Mouse (Mus musculus): ENCODE measurements around the gene Rgs7.

Rgs7 gene

DNA sequence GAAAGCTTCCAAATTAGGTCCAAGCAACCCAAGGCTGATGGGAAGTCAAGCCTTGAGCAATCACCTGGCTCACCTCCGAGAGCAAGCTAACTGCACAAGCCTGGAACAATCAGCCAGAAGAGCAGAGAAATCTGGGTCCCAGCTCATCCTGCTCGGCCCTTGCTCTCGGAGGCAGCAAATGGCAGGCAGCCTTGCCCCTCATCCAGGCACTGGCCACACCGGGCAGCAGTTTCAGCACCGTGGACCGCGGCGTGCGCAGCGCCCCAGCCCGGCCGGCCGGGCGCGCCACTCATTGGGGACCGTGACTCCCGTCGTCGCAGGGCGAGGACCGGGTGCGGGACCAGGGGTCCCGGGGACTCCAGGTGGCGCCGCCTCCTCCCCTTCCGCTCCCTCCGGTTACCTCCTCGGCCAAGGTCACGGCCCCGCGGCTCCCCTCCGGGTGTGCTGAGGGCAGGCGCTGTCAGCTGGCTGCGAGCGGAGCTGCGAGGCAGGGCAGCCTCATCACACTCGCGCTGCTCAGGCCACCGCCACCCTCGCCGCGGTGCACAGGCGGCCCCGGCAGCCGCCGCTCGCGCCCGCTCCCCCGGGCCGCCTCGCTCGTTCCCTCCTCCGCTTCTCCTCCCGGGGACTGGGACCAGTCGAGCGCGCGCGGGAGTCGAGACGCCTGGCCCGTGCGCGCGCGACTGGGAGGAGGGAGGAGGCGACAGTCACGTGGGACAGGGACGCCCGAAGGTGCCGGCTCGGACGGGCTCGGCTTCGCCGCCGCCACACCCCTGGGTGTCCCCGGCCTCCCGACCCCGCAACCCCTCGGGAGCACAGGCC lies at the start of gene Rgs7:
Rgs7 (minus strand) TSS at position 640 of the 822 bp plus-strand sequence.
- peak; percentile 89 for DNase-seq (ENCODE audit: low read depth, low spot score)

DNA sequence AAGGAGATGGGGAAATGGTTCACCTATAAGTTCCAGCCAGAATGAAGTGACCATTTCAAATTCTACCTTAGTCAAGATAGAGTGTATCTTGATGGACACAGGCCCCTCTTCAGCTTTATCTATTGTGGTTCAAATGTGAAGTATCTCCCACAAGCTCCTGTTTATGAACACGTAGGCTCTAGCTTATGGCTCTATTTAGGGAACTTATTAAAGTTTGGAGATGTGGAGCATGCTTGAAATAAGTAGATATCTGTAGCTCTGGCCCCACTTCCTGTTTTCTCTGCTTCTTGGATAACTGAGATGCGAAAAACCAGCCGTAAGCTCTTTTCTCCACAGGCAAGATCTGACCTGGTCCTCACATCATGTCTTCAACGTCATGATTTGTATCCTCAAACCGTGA lies 48.4 kb upstream of the Rgs7 start:
- no peak for DNase-seq (ENCODE audit: low read depth, low spot score)

GRCm38 (mm10) chr1:175537321-175537720 lies 45.0 kb upstream of the Rgs7 start:
- DNase-seq (ENCODE audit: low read depth, low spot score), result no peak

- DNase-seq (ENCODE audit: low read depth, low spot score), result no peak
Measured at GRCm38 (mm10) chr1:175529858-175530257, 37.6 kb upstream of the Rgs7 start.

- no peak for DNase-seq (ENCODE audit: low read depth, low spot score)
Measured at GRCm38 (mm10) chr1:175524626-175525294, 32.5 kb upstream of the Rgs7 start.

DNA sequence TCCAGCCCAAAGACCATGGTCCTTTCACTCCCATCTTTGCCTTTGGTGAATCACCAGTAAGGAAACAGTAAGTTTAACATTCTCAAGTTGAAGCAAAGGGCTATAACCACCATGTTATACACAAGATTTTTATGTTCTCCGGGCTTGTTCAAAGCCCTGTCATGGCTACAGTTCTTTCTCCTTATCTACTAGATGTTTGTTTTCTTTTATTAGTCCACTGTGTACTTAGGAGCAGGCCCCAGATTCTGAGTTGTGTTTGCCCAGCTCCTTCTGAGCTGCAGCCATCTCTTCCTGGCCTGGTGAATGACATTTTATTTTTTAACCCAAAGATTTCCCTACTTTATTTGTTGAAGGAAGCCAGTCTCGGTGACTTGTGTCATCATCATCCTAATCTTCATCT lies 31.3 kb upstream of the Rgs7 start:
- DNase-seq (ENCODE audit: low read depth, low spot score), result no peak

- DNase-seq (ENCODE audit: low read depth, low spot score), result no peak
Measured at GRCm38 (mm10) chr1:175514543-175514942, 22.2 kb upstream of the Rgs7 start.

DNA sequence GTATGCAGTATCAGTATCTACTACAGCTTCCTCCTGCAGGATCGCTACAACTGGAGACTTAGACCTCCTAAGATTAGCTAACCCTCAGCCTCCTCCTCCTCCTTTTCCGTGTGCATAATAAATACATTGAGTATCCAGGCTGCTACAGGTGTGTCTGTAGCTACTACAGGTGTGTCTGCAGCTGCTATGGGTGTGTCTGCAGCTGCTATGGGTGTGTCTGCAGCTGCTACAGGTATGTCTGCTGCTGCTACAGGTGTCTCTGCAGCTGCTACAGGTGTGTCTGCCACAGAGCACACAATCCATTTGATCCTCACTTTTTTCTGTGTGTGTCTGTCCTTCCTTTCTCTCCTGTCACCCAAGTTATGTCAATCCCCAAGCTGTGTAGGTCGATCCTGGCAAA lies 19.9 kb upstream of the Rgs7 start:
- DNase-seq (ENCODE audit: low read depth, low spot score), result no peak

- no peak for DNase-seq (ENCODE audit: low read depth, low spot score)
Measured at GRCm38 (mm10) chr1:175509989-175510388, 17.7 kb upstream of the Rgs7 start.

GRCm38 (mm10) chr1:175492683-175493043 lies 363 bp upstream of the Rgs7 start:
- DNase-seq (ENCODE audit: low read depth, low spot score), result peak; percentile 37

GRCm38 (mm10) chr1:175491511-175491860 lies 814 bp downstream of the Rgs7 start:
- no peak for DNase-seq (ENCODE audit: low read depth, low spot score)

GRCm38 (mm10) chr1:175485109-175485508 lies 7.2 kb downstream of the Rgs7 start:
- DNase-seq (ENCODE audit: low read depth, low spot score), result no peak

DNA sequence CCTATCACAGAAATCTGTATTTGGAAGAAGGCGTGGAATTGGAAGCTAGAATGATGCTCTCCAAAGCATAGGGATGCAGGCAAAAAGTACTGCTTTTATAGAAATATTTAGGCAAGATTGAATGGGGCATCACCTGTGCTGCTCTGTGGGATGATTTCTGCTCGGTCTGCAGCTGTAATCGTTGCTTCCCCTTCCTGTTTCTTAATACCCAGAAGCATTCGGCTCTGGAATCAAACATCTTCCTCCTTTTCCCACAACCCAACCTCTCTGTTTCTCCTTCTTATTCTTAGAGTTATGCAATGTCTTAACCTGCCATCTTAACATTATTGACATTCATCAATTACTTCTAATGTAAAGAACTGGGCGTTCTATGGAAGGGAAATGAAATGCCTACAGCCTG lies 19.2 kb downstream of the Rgs7 start:
- DNase-seq (ENCODE audit: low read depth, low spot score), result no peak

DNA sequence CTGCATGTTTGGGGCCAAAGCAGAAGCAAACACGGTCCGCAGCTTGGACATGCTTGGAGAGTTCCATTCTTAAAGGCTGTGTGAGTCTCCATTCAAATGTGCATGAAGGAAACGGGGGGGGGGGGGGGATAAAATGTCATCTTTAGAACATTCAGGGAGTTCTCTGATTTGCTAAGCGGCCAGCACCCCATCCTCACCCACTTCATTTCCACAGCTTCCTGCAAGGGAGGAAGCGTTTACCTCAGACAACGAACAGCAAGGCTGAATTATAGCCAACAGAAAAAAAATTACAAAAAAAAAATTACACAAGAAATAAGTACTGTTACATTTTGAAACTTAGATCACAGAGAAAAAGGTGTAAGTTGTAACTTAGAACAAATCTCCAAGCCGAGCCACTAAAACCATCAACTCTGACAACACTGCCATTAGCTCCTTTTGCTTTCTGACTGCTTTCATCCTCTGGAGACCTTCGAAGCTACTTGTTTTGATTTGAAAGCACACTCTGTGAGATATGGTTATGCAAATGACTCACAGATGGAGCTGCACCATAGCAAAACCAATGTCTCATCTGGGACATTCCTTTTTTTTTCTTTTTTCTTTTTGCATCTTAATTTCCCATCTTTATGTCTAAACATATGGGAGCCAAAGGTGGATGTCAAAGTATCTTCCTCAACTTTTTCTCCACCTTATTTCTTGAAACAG lies 23.1 kb downstream of the Rgs7 start:
- DNase-seq (ENCODE audit: low read depth, low spot score), result peak; percentile 50

GRCm38 (mm10) chr1:175464566-175464965 lies 27.7 kb downstream of the Rgs7 start:
- DNase-seq (ENCODE audit: low read depth, low spot score), result peak; percentile 57

- DNase-seq (ENCODE audit: low read depth, low spot score), result peak; percentile 76
Measured at GRCm38 (mm10) chr1:175462351-175462750, 29.9 kb downstream of the Rgs7 start.

- DNase-seq (ENCODE audit: low read depth, low spot score), result peak; percentile 58
Measured at GRCm38 (mm10) chr1:175454041-175454636, 38.2 kb downstream of the Rgs7 start.

DNA sequence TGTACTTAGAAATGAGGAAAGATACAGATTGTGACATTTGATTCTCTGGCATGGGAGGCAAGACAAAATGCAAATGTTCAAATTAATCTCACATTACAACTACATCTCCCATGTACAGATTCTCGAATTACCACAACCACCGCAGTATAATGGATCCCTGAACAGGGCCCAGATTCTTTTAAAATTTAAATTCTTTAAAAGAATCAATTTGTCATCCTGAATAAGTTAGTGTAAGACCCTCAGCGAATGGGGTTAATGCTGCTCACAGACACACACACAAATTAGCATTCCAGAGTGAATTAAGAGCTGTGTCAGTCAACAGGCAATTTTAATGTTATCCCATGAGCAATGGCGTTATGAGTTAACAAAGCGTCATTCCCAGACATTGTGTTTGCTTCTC lies 44.3 kb downstream of the Rgs7 start:
- no peak for DNase-seq (ENCODE audit: low read depth, low spot score)

GRCm38 (mm10) chr1:175442939-175443338 lies 49.4 kb downstream of the Rgs7 start:
- peak; percentile 86 for DNase-seq (ENCODE audit: low read depth, low spot score)

- DNase-seq (ENCODE audit: low read depth, low spot score), result peak; percentile 86
Measured at GRCm38 (mm10) chr1:175442025-175442424, 50.3 kb downstream of the Rgs7 start.

GRCm38 (mm10) chr1:175433622-175434204 lies 58.6 kb downstream of the Rgs7 start:
- DNase-seq (ENCODE audit: low read depth, low spot score), result no peak

- DNase-seq (ENCODE audit: low read depth, low spot score), result no peak
Measured at GRCm38 (mm10) chr1:175433128-175433527, 59.2 kb downstream of the Rgs7 start.

Measured in brain, adult 2 months (tissue).